Mouse (Mus musculus) hindbrain, embryonic 13.5 days (tissue): ENCODE measurements around the gene Ccdc82. TPM values are rescaled to one million over a fixed set of nuclear protein-coding genes. Genes with fewer than 3 reads are reported as not detected.
A peak's percentile ranks its signal among the peaks of the same experiment; 100 is the strongest.

ENCODE experiments used
- ATAC-seq: fragments of 200-750 bp; cut with Nextera tagmentation; 2 replicates; pipeline ENCODE4 v1.8.0; 2017; ENCODE audit warnings: moderate TSS enrichment; ENCODE audit not compliant: low FRiP score
- H3K27ac ChIP-seq: fragments of 300-500 bp; sonication (generic); 2 replicates; pipeline ENCODE4 v1.5.1; 2015; ENCODE audit warnings: inconsistent platforms, mild to moderate bottlenecking, moderate library complexity
- H3K27me3 ChIP-seq: fragments of 300-500 bp; sonication (generic); 2 replicates; pipeline ENCODE4 v1.6.1; 2015; ENCODE audit warnings: mild to moderate bottlenecking, inconsistent platforms
- H3K36me3 ChIP-seq: fragments of 300-500 bp; sonication (generic); 2 replicates; pipeline ENCODE4 v1.6.1; 2015; ENCODE audit warnings: mild to moderate bottlenecking, inconsistent platforms
- H3K4me1 ChIP-seq: fragments of 300-500 bp; sonication (generic); replicated peaks from 2 replicates; pipeline ENCODE4 v1.6.1; 2015; ENCODE audit warnings: inconsistent platforms
- H3K4me2 ChIP-seq: fragments of 300-500 bp; sonication (generic); 2 replicates; pipeline ENCODE4 v1.6.1; 2015; ENCODE audit warnings: inconsistent platforms, mild to moderate bottlenecking, moderate library complexity
- H3K4me3 ChIP-seq: fragments of 300-500 bp; sonication (generic); 2 replicates; pipeline ENCODE4 v1.5.1; 2015; ENCODE audit warnings: mild to moderate bottlenecking, inconsistent platforms
- H3K9ac ChIP-seq: fragments of 300-500 bp; sonication (generic); 2 replicates; pipeline ENCODE4 v1.6.1; 2015; ENCODE audit warnings: mild to moderate bottlenecking, inconsistent platforms
- H3K9me3 ChIP-seq: fragments of 300-500 bp; sonication (generic); 2 replicates; pipeline ENCODE4 v1.6.1; 2016; ENCODE audit warnings: inconsistent platforms
- WGBS: fragments of 180-500 bp; shearing (Covaris S2); methylation state at CpG from one replicate; pipeline ENCODE4 v1.1.7; 2015; 5-methylcytosine and 5-hydroxymethylcytosine counted together
- polyA plus RNA-seq: library from polyadenylated mRNA; unstranded; fragments of >200 nt; fragmentation: Nextera tagmentation; extraction: Ambion mirVana; gene quantifications from 2 replicates; pipeline ENCODE4 v1.2.1, GENCODE M21; 2015

The Ccdc82 gene
- 13.5 and 13.7 TPM in 2 replicates for polyA plus RNA-seq

GRCm38 (mm10) chr9:13246815-13247638 lies at the start of gene Ccdc82:
Gene Ccdc82, plus strand, starts transcription at chr9:13246955.
- Histone ChIP-seq H3K36me3 (no peaks in the 10 kb centered on the region), H3K27me3 (no peaks in the 10 kb centered on the region), H3K4me1 (peaks cover 24% of the 10 kb centered on the region), H3K9me3 (no peaks in the 10 kb centered on the region), H3K4me3 (peak within 1 kb of the TSS; percentile 69), H3K27ac (peak within 1 kb of the TSS; percentile 88), H3K9ac (peak within 1 kb of the TSS; percentile 82), H3K4me2 (peak within 1 kb of the TSS; percentile 76)
- 2% methylated on average over 33 of the region's 39 CpGs for WGBS
- ATAC-seq = peak; percentile 97

- Histone ChIP-seq H3K4me1 (no peaks in the 10 kb centered on the region), H3K27me3 (no peaks in the 10 kb centered on the region), H3K4me3 (no peak overlapping the region), H3K36me3 (no peaks in the 10 kb centered on the region), H3K9ac (no peak overlapping the region), H3K4me2 (no peak overlapping the region), H3K9me3 (no peaks in the 10 kb centered on the region), H3K27ac (no peak overlapping the region)
- ATAC-seq = no peak
- 79% methylated on average over 3 of the region's 3 CpGs for WGBS
Observed at GRCm38 (mm10) chr9:13200079-13200478, 46.7 kb upstream of the Ccdc82 start.

DNA sequence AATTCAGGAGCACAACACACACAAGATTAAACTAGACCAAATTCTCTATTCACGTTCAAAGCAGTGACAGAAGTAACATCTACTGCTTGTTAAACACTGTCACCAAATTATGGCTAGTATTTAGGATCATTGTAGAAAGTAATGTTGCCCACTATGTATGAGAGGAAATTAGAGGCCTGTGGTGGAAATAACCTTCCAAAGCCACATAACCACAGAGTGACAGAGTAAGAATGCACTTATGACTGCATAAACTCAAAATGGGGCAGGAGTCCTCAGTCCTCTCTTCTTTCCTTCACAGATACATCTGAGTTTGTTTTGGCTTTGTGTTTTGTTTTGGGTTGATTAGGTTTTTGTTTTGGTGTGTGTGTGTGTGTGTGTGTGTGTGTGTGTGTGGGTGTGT lies 43.6 kb upstream of the Ccdc82 start:
- Histone ChIP-seq H3K4me2 (no peak overlapping the region), H3K27me3 (no peaks in the 10 kb centered on the region), H3K9me3 (no peaks in the 10 kb centered on the region), H3K9ac (no peak overlapping the region), H3K4me1 (no peaks in the 10 kb centered on the region), H3K36me3 (no peaks in the 10 kb centered on the region), H3K27ac (no peak overlapping the region), H3K4me3 (no peak overlapping the region)
- no peak for ATAC-seq
- 90% methylated on average over 1 of the region's 1 CpGs for WGBS

- Histone ChIP-seq H3K36me3 (no peaks in the 10 kb centered on the region), H3K4me1 (no peaks in the 10 kb centered on the region), H3K9ac (no peak overlapping the region), H3K27ac (no peak overlapping the region), H3K4me3 (no peak overlapping the region), H3K9me3 (no peaks in the 10 kb centered on the region), H3K4me2 (no peak overlapping the region), H3K27me3 (no peaks in the 10 kb centered on the region)
- ATAC-seq = no peak
- 84% methylated on average over 5 of the region's 5 CpGs for WGBS
Observed at GRCm38 (mm10) chr9:13203681-13204080, 43.1 kb upstream of the Ccdc82 start.

DNA sequence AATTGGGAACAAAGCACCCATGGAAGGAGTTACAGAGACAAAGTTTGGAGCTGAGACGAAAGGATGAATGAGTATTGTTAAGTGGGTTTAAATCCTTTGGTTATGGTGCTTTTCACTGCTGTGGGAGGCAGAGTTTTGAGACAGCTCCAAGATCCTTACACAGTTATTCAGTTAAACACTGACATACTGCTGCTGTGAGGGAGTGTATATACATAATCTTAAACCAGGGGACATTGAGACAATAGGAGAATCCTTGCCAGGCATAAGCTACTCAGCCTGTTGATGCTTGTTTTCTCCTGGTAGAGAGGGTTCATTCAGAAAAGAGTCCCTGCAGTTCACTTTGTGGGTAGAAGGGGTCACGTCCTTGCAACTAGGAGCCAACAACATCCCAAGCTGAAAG lies 40.4 kb upstream of the Ccdc82 start:
- no peaks in the 10 kb centered on the region for H3K9me3 ChIP-seq
- no peak for ATAC-seq
- no peaks in the 10 kb centered on the region for H3K36me3 ChIP-seq
- no peak overlapping the region for H3K27ac ChIP-seq
- H3K9ac ChIP-seq = no peak overlapping the region
- H3K4me3 ChIP-seq = no peak overlapping the region
- no peak overlapping the region for H3K4me2 ChIP-seq
- 53% methylated on average over 2 of the region's 2 CpGs for WGBS
- H3K27me3 ChIP-seq = no peaks in the 10 kb centered on the region
- H3K4me1 ChIP-seq = no peaks in the 10 kb centered on the region

DNA sequence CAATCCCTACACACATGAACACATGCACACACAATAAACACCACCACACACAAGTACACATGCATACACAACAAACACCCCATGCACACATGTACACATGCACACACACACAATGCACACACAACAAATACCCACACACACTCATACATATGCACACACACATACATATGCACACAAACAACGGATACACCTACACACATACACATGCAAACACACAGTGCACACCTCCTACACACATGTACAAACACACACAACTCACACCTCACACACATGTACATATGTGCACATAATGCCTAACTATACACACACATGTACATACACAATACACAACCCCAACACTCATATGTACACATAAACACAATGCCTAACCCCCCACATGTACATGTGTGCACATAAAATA lies 20.9 kb upstream of the Ccdc82 start:
- no peaks in the 10 kb centered on the region for H3K9me3 ChIP-seq
- no peaks in the 10 kb centered on the region for H3K27me3 ChIP-seq
- no peak overlapping the region for H3K9ac ChIP-seq
- H3K27ac ChIP-seq = no peak overlapping the region
- no peak for ATAC-seq
- no peak overlapping the region for H3K4me3 ChIP-seq
- 77% methylated on average over 1 of the region's 1 CpGs for WGBS
- H3K36me3 ChIP-seq = no peaks in the 10 kb centered on the region
- no peaks in the 10 kb centered on the region for H3K4me1 ChIP-seq
- no peak overlapping the region for H3K4me2 ChIP-seq

GRCm38 (mm10) chr9:13230553-13230952 lies 16.2 kb upstream of the Ccdc82 start:
- Histone ChIP-seq H3K4me3 (no peak overlapping the region), H3K36me3 (no peaks in the 10 kb centered on the region), H3K9ac (no peak overlapping the region), H3K9me3 (no peaks in the 10 kb centered on the region), H3K4me1 (no peaks in the 10 kb centered on the region), H3K27me3 (no peaks in the 10 kb centered on the region), H3K27ac (no peak overlapping the region), H3K4me2 (no peak overlapping the region)
- WGBS = 6% methylated on average over 4 of the region's 4 CpGs
- no peak for ATAC-seq

DNA sequence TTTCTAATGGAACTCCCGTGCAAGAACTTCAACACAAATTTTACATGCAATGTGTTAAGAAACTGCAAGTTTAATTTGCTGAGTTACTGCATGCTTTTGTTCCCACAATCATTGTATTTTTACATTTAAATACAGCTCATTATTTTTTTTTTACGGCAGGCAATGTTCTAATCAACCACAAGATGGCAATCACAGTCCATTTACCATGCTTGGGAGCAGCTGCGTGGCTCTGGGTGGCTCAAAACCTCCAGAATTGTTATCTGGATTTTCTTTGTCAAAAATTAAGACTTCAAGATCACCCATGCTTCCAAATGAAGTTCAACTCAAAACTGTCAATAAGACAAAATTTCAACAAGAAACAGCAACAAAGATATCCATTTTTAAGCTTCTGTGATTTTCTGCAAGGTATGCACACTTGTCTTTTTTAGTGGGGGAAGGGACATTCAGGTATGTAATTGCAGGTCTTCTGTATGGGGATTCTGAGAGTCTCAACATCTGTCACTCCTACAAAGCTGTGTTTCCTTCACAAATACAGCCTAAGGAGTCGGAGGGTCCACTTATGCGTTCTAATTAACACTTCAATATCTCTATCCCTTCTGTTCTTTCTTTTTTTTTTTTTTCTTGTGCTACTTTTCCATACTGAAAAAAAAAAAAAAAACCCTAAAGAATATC lies 15.1 kb upstream of the Ccdc82 start:
- Histone ChIP-seq H3K9ac (no peak overlapping the region), H3K9me3 (no peaks in the 10 kb centered on the region), H3K27ac (no peak overlapping the region), H3K36me3 (no peaks in the 10 kb centered on the region), H3K4me1 (no peaks in the 10 kb centered on the region), H3K27me3 (no peaks in the 10 kb centered on the region), H3K4me2 (0 out of 2 replicates have a peak overlapping the region, but pooled peaks have one; percentile 15), H3K4me3 (no peak overlapping the region)
- WGBS = 14% methylated on average over 5 of the region's 5 CpGs
- ATAC-seq = peak; percentile 79; the same call in 1 of the 2 replicates

DNA sequence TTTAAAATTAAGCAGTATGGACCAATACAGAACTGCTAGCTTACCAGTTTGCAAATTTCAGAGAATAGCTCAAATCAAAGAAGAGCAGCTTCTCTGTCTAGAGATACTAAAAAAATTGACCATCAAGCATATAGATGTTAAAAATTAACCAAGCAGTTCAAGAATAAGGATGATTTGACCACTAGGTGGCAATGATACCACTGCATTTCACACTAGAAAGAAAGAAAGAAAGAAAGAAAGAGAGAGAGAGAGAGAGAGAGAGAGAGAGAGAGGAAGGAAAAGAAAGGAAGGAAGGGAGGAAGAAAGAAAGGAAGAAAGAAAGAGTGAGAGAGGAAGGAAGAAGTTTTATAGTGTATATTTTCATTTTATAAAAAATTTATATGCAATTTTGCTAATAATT lies 4.4 kb upstream of the Ccdc82 start:
- ATAC-seq = no peak

GRCm38 (mm10) chr9:13245481-13245880 lies 1.3 kb upstream of the Ccdc82 start, which contains the start of gene Jrkl:
Gene Jrkl, minus strand, starts transcription at chr9:13245829.
- Histone ChIP-seq H3K4me2 (peak within 1 kb of the TSS; percentile 69), H3K9ac (peak within 1 kb of the TSS; percentile 73), H3K27ac (peak within 1 kb of the TSS; percentile 83), H3K9me3 (no peaks in the 10 kb centered on the region), H3K36me3 (no peaks in the 10 kb centered on the region), H3K4me3 (peak within 1 kb of the TSS; percentile 69), H3K27me3 (no peaks in the 10 kb centered on the region), H3K4me1 (peaks cover 24% of the 10 kb centered on the region)
- no peak for ATAC-seq
- 9% methylated on average over 10 of the region's 10 CpGs for WGBS

More for the DNA sequence above, 4.4 kb upstream of the Ccdc82 start:
- Histone ChIP-seq H3K9me3 (no peaks in the 10 kb centered on the region), H3K4me1 (peaks cover 19% of the 10 kb centered on the region), H3K4me2 (no peak overlapping the region), H3K36me3 (no peaks in the 10 kb centered on the region), H3K4me3 (no peak overlapping the region), H3K27ac (no peak overlapping the region), H3K9ac (no peak overlapping the region), H3K27me3 (no peaks in the 10 kb centered on the region)

- H3K9ac ChIP-seq = no peak overlapping the region
- WGBS = 97% methylated on average over 4 of the region's 4 CpGs
- ATAC-seq = no peak
- H3K4me1 ChIP-seq = peaks cover 24% of the 10 kb centered on the region
- no peaks in the 10 kb centered on the region for H3K36me3 ChIP-seq
- peak overlapping the region; percentile 76; the same call in 1 of the 2 replicates for H3K4me2 ChIP-seq
- no peaks in the 10 kb centered on the region for H3K27me3 ChIP-seq
- no peak overlapping the region for H3K27ac ChIP-seq
- no peaks in the 10 kb centered on the region for H3K9me3 ChIP-seq
- H3K4me3 ChIP-seq = no peak overlapping the region
Observed at GRCm38 (mm10) chr9:13248104-13248503, 1.3 kb downstream of the Ccdc82 start.

DNA sequence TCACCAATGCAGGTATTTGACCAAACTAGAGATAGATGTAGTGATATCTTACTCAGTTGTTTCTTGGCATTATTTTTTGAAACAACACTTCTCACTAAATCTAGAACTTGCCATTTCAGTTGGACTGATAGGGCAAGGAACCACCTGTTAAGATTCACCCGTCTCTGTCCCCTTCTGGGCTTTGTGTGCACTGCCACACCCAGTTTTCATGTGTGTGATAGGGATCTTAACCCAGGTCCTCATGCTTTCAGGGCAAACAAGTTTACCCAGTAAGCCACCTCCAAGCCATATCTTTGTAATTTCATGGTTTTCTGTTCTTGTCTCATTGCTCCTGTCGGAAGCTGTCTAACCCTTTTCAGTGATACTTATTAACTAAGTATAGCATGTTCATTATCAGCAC lies 4.5 kb downstream of the Ccdc82 start:
- H3K4me1 ChIP-seq = peaks cover 7% of the 10 kb centered on the region
- H3K27ac ChIP-seq = no peak overlapping the region
- WGBS = 80% methylated on average over 2 of the region's 2 CpGs
- no peak overlapping the region for H3K9ac ChIP-seq
- peaks cover 3% of the 10 kb centered on the region; the same call in 1 of the 2 replicates for H3K36me3 ChIP-seq
- no peak overlapping the region for H3K4me3 ChIP-seq
- H3K4me2 ChIP-seq = no peak overlapping the region
- no peaks in the 10 kb centered on the region for H3K27me3 ChIP-seq
- ATAC-seq = no peak
- H3K9me3 ChIP-seq = no peaks in the 10 kb centered on the region
